Mouse (Mus musculus) right cerebral cortex, postnatal 4 days (tissue): ENCODE results near the gene Ncor1.
A peak's percentile ranks its signal among the peaks of the same experiment; 100 is the strongest.
"Not testable (repeated sequence)": the region's sequence is repeated elsewhere in the genome, so short reads cannot be mapped to it uniquely, and the experiment has no call there.

Source experiments
- DNase-seq: peaks from one replicate; pipeline ENCODE4 v3.0.0-alpha.2; 2022

Gene Ncor1

DNA sequence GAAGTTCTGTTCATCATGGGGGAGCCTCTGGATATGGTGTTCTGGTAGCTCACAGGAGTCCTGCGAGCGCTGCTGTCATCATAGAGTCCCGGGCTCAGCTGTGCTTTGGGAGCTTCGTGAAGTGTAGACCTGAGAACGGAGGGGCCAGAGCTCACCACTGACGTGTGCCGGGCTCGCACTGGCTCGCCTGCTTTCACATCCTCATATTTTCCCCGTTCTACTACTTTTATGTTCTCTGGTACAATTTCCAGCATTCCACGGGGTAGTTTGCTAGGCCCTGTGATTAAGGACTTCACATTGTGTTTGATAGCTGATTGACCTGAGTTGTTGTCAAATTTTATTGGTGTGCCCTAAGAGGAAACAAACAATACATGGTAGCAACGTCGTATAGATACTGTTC lies 115.3 kb downstream of the Ncor1 start:
- no peak for DNase-seq

DNA sequence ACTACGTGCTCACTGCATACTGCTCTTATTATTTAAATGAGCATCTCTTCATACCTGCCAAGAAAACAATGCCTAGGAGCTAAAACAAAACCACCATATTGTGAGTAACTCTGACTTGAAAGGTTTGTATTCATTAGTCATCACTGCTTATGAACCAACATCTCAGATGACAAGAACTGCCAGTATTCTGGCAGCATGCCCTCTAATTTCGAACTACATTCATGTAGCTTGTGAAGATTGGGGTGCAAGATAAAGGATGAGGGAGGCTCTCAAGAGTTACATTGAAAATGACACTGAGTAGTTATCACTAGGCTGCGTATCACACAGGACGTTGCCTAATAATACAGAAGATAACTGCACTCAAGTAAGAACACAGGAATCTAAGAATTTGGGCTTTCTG lies 126.1 kb downstream of the Ncor1 start:
- no peak for DNase-seq

DNA sequence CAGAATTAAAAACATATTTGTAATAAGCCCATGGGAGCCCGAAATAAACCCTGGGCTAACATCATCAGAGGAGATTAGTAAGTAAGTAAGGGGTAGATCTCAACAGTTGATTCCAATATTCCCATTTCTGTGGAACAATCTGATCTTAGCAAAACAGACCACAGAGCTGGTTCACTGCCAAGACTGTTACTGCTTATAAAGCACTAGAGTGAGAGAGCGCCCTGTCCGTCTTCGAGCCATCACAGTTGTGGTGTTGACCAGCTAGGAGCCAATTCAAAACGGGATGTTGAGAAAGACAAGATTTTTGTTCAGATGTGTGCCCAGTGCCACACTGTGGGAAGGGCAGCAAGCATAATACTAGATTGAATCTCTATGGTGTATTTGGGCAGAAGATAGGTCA lies 127.2 kb downstream of the Ncor1 start:
- DNase-seq, result no peak

DNA sequence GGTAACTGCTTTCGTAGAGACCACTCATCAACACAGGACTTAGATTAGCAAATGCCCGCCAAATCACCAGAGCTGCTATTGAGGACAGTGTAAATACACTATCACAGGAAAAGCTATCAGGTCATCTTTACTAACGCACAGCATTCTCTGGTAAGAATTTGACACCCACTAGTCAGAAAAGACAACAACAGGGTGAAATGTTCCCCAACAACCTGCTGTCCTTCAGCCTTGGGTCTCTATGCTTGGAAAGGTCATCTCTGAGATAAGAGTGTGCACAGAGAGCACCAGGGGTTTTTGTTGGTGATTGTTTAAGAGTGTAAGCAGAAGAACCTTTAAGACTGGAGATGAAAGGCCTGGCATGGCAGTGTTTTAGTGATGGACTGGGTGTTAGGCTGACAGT lies 134.7 kb downstream of the Ncor1 start:
- no peak for DNase-seq

DNA sequence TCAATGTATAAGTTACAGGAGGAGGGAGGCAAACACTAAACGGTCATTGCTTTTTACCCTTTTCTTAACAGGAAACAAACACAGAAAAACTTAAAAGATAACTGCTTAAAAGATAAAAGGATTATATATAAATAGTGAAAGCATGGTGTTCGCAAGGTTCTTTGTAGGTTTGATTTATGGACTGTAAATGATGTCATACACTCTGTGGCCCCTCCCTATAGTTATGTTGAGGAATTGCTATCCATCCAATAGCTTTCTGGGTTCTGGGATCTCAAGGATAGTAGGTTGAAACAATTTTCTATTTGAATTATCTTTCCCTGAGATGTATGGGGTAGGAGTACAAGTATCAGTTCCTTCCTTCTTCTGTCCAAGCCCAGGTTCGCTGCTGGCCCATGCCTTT lies 138.2 kb downstream of the Ncor1 start:
- no peak for DNase-seq

DNA sequence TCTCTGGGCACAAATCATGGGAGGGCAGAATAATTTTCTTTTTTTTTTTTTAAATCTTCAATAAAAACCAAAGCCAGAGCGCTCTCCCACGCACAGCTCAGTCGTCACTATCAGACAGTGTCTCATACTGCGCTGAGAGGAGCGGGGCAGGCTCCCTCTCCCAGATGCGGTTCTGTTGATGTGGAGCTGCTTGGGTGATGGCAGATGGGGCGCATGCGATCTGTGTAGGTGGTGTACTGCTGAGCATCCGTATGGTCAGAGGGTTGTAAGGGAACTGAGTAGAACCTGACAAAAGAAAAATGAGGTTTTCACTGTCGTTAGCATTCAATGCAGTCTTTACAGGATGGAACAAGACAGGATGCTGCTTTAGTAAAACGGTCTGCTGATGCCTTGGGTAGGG lies 140.6 kb downstream of the Ncor1 start:
- DNase-seq, result no peak

DNA sequence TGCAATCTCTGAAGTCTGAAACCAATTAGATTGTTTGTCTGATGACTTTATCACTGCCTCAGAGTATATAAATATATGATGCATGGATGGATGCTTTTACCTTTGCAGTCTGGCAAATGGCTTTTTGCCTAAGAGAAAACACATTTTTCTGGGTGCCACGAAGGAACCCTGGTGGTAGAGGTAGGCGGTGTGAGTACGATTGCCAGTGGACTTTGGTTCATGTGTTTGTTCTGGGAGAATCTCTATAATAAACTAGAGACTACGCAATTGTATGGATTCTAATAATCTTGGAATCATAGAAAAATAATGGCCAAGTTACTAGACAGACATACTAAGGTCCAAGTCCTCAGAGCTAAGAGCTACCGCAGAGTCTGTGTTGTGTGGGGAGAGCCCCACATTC lies 143.4 kb downstream of the Ncor1 start:
- no peak for DNase-seq

DNA sequence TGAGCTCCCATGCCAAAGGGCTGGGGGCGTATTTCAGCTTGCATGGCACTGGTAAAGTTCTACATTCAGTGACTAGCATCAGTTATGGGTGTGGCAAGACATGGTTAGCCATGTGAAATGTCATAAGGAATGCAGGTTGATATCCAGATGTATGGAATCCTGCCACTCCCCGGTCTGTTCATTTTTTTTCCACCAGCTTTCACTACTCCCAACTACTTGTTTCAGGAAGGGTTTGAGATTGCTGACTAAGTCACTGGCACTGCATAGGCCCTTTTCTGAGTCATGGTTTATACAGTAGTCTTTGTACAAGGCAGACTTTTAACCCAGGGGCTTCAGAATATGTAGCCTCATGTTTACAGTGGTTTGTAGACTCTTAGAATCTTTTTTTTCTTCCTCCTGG lies 149.0 kb downstream of the Ncor1 start:
- DNase-seq, result no peak

DNA sequence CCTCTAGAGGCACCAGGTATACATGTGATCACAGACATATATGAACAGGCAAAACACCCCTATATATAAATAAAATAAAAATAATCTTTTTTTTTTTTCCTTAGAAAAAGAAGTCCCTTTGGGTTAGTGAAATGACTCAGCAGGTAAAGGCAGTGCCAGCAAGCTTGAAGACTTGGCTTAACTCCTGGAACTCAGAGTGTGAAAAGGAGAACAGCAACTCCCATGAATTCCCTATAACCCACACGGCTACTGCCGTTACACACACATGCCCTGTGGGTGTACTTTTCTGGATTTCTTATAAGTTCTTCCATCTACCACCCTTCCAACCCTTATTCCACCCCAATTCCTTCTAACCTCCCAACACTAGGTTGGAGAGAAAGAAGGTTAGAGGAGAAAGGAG lies 152.5 kb downstream of the Ncor1 start:
- no peak for DNase-seq

DNA sequence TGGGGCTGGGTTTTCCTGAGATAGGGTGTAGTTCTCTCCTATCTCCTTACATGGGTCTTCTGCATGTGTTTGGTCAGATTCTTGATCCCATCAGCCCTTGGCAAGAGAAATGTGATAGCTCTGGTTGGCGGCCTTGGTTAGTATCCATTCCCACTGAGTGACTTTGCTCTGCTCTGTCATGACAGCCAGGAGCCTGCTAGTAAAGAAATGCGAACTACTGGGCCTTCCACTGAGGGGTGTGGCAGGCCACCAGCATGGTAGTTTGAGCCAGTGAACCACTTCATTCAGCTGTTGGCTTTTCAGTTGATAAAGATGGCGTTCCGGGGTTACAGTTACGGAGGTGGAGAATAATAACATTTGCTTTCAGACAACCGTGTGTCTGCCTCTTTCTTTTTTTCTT lies 159.5 kb downstream of the Ncor1 start:
- DNase-seq, result no peak

DNA sequence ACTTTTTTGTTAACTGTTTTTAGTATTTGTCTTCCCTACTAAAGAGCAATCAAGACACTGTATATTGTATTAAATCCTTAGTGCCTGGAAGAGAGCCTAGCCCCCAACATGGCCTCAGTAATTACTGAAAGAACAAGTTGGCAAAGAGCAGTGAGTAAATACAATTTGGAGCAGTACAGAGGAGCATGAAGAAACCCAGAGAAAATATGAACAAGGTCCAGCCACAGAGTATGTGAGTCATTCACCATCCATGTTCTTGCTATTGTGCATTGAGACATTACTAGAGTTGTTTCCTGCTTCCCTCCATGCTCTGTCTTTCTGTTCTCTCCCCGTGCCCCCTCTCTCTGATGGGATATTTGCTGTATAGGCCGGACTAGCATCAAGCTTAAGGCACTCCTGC lies 164.2 kb downstream of the Ncor1 start:
- DNase-seq, result no peak

DNA sequence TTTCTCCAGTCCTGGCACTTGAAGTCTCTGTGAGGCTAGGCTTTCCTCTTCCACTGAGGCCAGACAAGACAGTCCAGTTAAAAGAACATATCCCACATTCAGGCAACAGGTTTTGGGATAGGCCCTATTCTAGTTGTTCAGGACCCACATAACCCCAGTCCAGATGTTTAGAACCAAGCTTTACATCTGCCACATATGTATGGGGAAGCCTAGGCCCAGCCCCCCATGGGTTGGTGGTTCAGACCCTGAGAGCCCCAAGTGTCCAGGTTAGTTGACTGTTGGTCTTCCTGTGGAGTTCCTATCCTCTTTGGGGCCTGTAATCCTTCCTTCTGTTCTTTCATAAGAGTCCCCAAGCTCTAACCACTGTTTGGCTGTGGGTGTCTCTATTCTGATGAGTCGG lies 170.6 kb downstream of the Ncor1 start:
- DNase-seq, result no peak

DNA sequence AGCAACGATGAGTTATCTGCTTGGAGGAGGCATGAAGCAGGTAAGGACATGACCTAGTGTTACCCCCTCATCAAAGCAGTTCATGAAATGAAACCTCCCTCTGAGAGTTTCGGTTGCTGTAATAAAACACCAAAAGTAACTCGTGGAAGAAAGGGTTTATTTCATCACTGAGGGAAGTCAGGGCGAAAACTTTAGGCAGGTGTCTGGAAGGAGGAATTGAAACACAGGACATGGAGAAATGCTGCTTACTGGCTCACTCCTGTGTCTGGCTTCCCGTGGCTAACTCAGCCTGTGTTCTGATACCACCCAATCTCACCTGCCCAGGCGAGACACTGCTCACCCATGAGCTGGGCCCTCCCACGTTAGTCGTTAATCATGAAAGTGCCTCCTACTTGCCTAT lies 173.3 kb downstream of the Ncor1 start:
- no peak for DNase-seq

DNA sequence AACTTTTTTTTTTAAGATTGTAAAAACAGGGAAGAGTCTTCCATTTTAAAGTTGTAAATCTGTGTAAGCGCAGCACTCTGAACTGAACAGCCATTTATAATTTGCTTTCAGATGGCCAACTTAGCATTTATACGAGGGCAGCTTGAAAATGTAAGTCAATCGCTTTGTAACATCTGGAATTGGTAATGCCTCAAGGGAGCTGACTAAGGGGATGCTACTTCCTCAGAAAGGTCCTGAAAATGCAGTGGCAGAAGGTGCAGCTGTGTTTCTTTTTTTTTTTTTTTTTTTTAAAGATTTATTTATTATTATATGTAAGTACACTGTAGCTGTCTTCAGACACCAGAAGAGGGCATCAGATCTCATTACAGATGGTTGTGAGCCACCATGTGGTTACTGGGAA lies 174.3 kb downstream of the Ncor1 start:
- not testable (repeated sequence) for DNase-seq

DNA sequence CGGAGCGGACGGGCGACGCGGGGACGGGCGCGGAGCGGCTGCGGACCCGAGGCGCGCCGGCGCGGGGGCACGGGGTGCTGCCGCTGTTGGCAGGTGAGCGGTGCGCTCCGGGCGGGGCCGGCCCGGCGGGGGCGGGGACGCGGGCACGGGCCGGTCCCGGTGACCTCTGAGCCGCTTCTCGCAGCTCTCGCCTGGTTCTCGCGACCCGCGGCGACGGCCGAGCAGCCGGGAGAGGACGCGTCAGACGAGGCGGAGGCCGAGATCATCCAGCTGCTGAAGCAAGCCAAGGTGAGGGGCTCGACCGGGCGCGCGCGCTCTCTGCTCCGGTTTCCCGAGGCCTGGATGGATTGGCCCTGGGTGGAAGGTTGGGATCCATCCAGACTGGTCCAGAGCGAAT lies 176.7 kb downstream of the Ncor1 start:
- peak; percentile 50 for DNase-seq

DNA sequence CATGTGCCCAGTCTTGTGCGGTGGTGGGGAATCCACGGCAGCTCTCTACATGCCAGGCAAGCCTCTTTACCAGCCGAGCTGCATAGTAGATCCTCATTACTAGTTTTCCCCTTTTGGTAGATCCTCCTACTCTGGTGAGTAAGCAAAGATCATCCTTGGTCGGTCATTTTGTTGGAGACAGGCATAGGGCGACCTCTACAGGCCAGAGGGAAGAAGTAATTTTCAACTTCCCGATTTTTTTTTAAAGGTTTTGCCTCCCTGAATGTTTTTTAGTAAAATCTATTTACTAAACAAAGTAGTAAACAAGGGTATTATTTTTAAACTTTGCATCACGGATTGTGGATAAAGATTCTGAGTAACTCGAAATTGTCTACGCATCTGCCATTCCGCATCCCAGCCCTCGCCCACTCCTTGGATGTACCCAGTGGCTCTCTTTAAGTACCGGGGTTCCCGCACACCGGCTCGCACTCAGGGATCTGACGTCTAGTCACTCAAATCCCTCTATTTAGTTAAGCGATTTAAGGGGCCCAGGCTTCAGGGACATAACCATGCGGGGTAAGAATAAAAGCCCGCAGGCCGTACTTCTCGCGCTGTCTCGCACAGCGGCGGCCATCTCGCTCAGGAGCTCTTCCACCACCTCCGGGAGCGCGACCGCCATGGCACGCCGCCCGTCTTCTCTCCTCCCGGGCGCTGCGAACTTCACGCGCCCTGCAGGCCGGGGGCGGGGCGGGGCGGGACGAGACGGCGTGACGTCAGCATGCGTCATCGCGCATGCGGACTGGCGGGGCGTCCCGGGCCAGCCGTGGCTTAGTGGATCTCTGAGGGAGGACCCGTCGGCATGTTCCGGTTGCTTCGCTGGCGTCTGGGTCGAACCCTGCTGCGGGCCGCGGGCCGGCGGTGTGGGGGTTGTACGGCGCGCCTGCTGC lies 177.4 kb downstream of the Ncor1 start, which contains the start of the genes Zswim7 and Ttc19:
Gene Zswim7, minus strand, starts transcription at position 701 of the 926 bp plus-strand sequence.
Gene Ttc19, plus strand, starts transcription at position 799 of the 926 bp plus-strand sequence.
- DNase-seq, result peak; percentile 94

DNA sequence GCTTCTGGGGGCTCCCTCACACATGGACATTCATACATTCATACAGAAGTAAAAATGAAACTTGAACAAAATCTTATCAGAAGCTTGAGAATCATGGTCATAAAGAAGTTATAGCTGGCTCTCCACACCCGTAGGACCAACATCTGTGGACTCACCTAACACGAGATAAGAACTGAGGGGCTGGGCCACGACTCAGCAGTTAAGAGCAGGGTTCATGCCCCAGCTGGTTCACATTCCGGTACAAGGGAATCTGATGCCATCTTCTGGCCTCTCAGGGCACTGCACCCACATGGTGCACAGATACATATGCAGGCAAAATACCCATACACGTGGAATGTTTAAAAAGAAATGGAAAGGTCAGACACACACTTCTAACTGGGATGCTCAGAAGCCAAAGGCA lies 180.3 kb downstream of the Ncor1 start:
- DNase-seq, result peak; percentile 83

DNA sequence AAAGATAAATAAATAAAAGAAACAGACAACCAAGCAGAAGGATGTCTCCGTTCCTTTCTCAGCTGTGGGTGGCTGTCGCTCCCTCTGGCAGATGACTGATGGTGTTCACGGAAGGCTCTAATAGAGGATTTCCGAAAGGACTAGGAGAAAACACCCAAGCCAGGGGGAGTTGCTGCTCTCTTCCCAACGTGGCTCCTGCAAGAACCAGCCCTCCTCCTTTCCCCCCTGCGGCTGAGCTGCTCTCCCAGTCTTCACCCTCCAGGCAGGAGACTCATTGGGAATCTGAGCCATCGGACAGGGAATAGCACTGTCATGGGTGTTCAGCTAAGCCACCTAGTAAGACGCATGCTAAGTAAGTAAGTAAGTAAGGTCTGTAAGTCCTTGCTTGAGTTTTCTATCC lies 181.3 kb downstream of the Ncor1 start:
- no peak for DNase-seq

DNA sequence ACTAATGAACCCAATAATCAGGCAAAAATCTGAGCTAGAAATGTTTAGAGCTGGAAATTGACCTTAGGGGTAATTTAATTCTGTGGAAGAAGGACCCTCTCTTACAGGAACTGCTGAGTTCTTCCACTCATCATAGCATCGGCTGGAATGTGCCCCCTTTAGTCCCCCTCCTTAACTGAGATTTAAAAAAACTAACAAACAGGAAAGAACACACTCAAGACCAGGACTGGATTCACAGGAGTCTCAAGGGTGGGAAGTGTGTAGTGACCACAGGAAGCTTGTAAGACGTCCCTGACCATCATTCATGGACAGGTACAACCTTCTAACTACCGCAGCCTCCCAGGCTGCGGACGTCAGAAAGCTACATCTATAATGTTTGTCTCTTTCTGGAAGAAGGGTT lies 187.5 kb downstream of the Ncor1 start:
- no peak for DNase-seq

DNA sequence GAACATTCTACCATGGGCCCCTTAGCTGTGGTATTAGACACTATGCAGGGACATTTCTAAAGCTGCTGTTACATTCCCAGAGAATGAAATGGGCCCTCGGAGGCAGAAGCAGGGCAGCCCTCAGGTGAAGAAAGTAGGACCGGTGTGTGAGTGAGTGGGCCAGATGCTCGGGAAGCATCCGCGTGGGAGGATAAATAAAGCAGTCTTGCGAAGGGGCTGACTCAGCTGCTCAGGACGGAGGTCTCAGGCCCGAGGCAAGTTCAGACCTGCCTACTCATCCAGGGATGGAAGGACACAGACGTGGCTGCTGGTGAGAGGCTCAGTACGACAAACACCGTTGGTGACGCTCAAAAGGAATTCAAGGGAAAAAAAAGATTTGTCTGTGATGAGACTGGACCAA lies 189.2 kb downstream of the Ncor1 start:
- DNase-seq, result no peak

DNA sequence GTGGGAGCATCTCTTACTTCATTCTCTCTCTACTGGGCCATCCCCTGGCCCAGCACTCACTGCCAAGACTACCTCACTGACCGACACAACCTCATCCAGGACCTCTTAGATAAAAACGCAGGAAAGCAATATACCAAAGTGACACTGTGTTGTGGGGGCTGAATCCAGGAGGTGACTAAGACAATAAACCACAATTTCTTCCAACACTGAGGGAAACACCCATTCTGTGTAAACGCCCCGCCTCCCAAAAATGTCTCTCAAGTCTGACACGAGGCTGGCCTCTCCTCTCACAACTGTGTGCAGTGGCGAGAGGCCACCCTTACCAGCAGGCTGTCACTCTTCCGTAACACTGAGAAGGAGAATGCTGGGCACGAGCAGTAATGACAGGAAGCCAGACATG lies 190.0 kb downstream of the Ncor1 start:
- DNase-seq, result no peak

DNA sequence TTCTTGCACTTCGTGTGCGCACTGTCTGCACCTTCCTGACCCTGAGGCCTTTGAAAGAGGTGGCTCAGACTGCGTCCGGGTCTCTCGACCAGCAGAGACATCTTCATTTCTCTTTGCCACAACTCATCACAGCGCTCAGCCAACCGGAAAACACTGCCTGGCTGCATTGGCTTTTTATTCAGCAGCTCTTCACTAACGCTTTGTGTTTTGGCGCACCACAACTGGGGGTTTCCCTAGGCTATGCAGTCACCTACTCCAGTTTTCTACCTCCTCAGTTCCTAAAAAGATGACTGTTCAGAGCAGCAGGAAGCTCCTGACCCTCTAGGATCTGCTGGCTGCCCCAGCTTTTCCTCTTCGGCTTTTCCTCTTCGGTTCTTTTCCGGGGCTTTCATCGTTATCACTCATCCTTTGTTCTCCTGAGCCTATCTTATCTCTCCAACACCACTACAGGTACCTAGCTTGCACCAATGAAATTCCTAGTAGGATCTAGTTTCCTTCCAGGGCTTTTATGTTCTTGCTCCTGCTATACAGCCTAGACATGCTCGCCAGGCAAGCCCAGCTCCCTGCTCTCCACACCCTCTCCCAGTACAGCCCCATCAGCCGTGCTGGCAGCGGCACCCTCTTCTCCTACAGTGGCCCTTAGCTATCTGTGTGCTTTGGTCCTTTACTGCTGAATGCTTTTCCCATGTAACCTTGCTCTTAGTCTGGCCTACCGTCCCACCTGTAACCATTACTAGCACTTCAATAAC lies 191.7 kb downstream of the Ncor1 start:
- no peak for DNase-seq
